Mouse (Mus musculus): ENCODE measurements around the gene Lta. TPM values are rescaled to one million over a fixed set of nuclear protein-coding genes. Genes with fewer than 3 reads are reported as not detected.

Gene Lta
- total and polyA plus RNA-seq, 2 experiments from 2014 or later: 0.47 to 0.85 TPM

DNA sequence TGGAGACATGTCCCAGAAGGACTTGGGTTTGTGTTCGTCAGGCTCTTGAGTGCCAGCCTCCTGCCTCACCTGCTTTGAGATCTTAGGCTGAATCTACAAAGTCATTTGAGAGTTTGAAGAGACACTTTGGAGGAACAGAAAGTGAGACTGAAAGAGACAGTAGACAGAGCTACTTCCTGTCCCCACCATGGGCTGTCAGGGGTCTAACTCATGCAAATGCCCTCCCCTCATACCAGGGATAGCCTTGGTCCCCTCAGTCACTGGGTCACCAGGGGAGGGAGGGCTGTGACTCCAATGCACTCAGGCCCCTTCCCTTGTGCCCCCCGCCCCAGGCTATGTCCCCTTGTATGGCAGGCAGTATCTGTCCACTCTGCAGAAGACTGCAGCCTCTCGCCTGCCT is 31.8 kb downstream of the Lta start:
- Histone ChIP-seq H3K4me3 (ENCODE audit: low read length) (no peak overlapping the region), H3K4me2 (ENCODE audit: low read depth, low read length) (no peak overlapping the region), H3K27me3 (ENCODE audit: insufficient read depth, low read length) (no peaks in the 10 kb centered on the region), H3K9me3 (ENCODE audit: low read length) (no peaks in the 10 kb centered on the region), H3K9ac (replicated peaks; ENCODE audit: low read length) (no peak overlapping the region), H3K4me1 (ENCODE audit: insufficient read depth, low read length) (no peaks in the 10 kb centered on the region), H3K27ac (no peak overlapping the region), H3K36me3 (ENCODE audit: insufficient read depth, low read length) (no peaks in the 10 kb centered on the region)
- WGBS: 81% methylated on average over 3 of the region's 3 CpGs
- TF ChIP-seq CTCF (IDR thresholded peaks at IDR 0.05; ENCODE audit: low read depth): no peak
- DNase-seq (ENCODE audit: low spot score) (no peak), ATAC-seq (no peak)

DNA sequence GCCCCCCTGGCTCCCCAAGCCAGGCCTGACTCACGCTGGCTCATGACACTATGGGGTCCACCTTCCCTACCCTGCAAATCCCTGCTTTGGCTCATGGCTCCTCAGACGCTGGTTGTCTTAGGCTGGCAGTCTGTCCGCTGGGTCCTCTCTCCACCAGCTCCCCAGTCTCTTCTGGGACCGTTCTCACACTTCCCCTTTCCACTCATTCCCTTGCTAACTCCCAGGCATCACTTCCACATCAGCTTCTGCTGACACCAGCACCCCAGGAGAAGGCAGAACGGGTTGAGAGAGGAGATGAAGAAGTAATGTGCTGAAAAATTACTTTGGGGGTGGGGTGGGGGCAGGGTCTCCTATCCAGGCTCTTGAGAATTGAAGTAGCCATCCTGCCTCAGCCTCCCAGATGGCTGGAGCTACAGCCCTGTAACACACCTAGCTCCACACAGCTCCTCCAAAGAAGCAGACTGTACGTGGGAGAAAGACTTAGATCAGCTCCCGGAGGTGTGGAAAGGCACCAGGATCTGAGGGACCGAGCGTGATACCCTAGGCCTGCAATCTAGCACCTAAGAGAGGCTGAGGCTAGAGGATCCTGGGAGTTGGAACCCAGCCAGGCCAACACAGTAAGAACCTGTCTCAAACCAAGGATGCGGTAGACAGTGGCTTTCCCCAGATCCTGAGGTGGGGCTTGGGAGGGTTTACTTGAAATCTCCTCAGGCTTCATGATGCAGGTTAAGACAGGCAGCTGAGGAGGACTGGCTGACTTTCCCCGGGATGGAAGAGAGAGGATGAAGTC is 32.5 kb downstream of the Lta start:
- Histone ChIP-seq H3K9me3 (ENCODE audit: low read length) (no peaks in the 10 kb centered on the region), H3K36me3 (ENCODE audit: insufficient read depth, low read length) (no peaks in the 10 kb centered on the region), H3K4me2 (ENCODE audit: low read depth, low read length) (no peak overlapping the region), H3K9ac (replicated peaks; ENCODE audit: low read length) (no peak overlapping the region), H3K4me3 (ENCODE audit: low read length) (no peak overlapping the region), H3K27ac (no peak overlapping the region), H3K27me3 (ENCODE audit: insufficient read depth, low read length) (no peaks in the 10 kb centered on the region), H3K4me1 (ENCODE audit: insufficient read depth, low read length) (no peaks in the 10 kb centered on the region)
- no peak for TF ChIP-seq CTCF (IDR thresholded peaks at IDR 0.05; ENCODE audit: low read depth)
- WGBS: 69% methylated on average over 11 of the region's 11 CpGs
- ATAC-seq (no peak), DNase-seq (ENCODE audit: low spot score) (no peak)

DNA sequence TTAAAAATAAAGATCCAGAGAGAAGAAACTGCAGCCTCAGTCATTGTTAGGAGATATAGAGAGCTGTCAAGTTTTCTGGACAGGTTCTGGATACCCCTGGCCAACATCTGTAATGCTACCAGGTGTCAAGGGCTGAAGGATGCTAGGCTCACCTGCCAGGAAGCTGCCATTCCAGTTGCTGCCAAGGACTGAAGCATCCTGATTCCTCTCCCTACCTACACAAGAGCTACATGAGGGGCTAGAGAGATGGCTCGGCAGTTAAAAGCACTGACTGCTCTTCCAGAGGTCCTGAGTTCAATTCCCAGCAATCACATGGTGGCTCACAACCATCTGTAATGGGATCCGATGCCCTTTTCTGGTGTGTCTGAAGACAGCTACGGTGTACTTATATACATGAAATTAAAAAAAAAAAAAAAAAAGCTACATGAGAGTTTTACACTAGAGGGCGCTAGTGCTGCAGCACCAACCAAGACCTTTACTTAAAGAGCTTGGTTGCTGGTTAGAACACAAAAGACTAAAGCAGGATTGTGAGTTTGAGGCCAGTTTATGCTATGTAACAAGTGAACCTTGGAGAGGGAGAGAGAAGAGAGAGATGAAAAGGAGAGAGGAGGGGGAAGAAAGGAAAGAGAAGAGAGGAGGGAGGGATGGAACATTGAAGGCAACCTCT is 36.5 kb downstream of the Lta start:
- H3K9ac ChIP-seq (replicated peaks; ENCODE audit: low read length): no peak overlapping the region
- peaks cover 8% of the 10 kb centered on the region; the same call in 1 of the 2 replicates for H3K4me1 ChIP-seq (ENCODE audit: insufficient read depth, low read length)
- H3K9me3 ChIP-seq (ENCODE audit: low read length): no peaks in the 10 kb centered on the region
- DNase-seq (ENCODE audit: low spot score) (peak; percentile 84), ATAC-seq (no peak)
- H3K27me3 ChIP-seq (ENCODE audit: insufficient read depth, low read length): no peaks in the 10 kb centered on the region
- peak; percentile 79 for TF ChIP-seq CTCF (IDR thresholded peaks at IDR 0.05; ENCODE audit: low read depth)
- H3K4me3 ChIP-seq (ENCODE audit: low read length): no peak overlapping the region
- H3K27ac ChIP-seq: no peak overlapping the region
- H3K4me2 ChIP-seq (ENCODE audit: low read depth, low read length): no peak overlapping the region
- H3K36me3 ChIP-seq (ENCODE audit: insufficient read depth, low read length): no peaks in the 10 kb centered on the region
- 14% methylated on average over 4 of the region's 4 CpGs for WGBS

DNA sequence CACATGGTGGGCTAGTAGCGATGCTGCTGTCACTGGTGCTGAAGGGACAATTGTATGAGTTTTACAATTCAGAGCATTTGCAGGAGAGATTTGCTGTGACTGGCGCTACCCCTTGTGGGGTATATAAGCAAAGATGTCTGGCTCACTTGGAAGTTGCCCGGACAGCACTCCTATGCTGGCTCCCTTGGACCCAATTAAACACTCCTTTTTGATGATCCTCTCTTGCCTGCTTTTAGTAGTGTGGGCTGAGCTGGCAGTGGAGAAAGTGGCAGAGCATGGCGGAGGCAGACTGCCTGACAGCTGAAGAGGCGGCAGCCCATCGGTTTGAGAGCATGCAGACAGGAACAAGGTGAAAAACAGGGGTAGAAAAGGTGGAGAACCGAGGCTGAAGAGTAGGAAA is 37.4 kb downstream of the Lta start:
- WGBS: 86% methylated on average over 7 of the region's 7 CpGs
- Histone ChIP-seq H3K36me3 (ENCODE audit: insufficient read depth, low read length) (no peaks in the 10 kb centered on the region), H3K9ac (replicated peaks; ENCODE audit: low read length) (no peak overlapping the region), H3K27ac (no peak overlapping the region), H3K9me3 (ENCODE audit: low read length) (no peaks in the 10 kb centered on the region), H3K4me3 (ENCODE audit: low read length) (no peak overlapping the region), H3K4me2 (ENCODE audit: low read depth, low read length) (no peak overlapping the region), H3K4me1 (ENCODE audit: insufficient read depth, low read length) (peaks cover 8% of the 10 kb centered on the region; the same call in 1 of the 2 replicates), H3K27me3 (ENCODE audit: insufficient read depth, low read length) (no peaks in the 10 kb centered on the region)
- TF ChIP-seq CTCF (IDR thresholded peaks at IDR 0.05; ENCODE audit: low read depth): no peak
- ATAC-seq (no peak), DNase-seq (ENCODE audit: low spot score) (no peak)

DNA sequence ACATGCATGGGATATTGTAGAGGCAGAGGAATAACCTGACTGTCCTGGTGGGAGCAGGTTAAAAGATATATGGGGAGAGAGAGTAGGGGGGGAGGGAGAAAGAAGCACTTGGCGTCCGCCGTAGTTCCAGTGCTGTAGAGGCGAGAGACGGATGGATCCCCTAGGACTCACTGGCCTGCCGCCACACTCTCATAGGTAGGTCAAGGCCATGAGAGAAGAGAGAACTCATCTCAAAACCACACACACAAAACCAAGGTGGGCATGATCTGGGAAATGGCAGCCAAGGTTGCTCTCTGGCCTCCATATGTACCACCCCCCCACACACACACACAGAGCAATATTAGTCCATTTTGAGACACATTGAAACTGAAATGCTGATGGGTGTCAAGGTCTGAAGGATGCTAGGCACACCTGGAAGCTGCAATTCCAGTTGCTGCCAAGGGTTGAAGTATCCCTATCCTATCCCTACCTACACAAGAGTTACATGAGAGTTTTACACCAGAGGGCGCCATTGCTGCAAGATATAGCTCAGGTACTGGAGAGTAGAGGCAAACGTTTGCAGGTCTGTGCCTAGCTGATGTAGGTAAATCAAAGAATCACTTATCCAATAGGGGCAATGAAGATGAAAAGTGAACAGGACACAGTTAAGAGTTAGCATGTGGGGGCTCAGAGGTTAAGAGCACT is 38.7 kb downstream of the Lta start:
- peak overlapping the region; percentile 63 for H3K4me2 ChIP-seq (ENCODE audit: low read depth, low read length)
- H3K27me3 ChIP-seq (ENCODE audit: insufficient read depth, low read length): no peaks in the 10 kb centered on the region
- H3K27ac ChIP-seq: peak overlapping the region; percentile 99
- 68% methylated on average over 8 of the region's 8 CpGs for WGBS
- H3K9me3 ChIP-seq (ENCODE audit: low read length): no peaks in the 10 kb centered on the region
- peaks cover 11% of the 10 kb centered on the region; the same call in 1 of the 2 replicates for H3K4me1 ChIP-seq (ENCODE audit: insufficient read depth, low read length)
- no peak overlapping the region for H3K9ac ChIP-seq (replicated peaks; ENCODE audit: low read length)
- peak; percentile 89 for DNase-seq (ENCODE audit: low spot score)
- H3K36me3 ChIP-seq (ENCODE audit: insufficient read depth, low read length): peaks cover 6% of the 10 kb centered on the region
- ATAC-seq: no peak
- TF ChIP-seq CTCF (IDR thresholded peaks at IDR 0.05; ENCODE audit: low read depth): peak; percentile 81
- H3K4me3 ChIP-seq (ENCODE audit: low read length): peak overlapping the region; percentile 100; the same call in 1 of the 2 replicates

DNA sequence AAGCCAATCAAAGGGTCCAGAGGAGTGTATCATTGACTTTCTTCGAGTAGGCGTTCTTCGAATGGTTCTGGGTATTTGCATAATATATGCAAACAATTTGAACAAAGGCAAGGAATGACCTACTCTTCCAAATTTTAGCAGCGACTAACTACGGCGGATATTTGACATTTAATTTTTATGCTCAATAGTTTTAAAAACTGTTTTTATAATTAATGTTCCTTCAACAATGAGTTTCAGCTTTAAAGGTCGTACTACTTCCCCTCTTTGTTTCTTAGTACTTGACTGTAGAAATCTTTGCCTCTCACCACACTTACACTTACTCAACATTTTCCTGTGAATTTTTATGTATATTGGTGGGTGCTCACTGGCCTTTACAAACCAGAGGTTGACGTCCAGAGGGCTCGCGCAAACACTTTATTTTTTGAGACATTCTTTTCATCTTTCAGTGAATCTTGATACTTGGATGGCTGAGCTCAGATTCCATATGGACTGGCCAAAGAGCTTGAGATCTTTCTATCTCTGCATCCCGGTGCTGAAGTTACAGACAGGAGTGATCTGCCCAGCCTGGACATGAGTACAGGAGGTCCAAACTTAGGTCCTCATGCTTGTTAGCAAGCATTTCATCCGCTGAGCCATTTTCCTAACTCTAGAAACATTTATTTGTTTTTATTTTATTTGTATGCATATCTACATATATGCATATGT is 39.5 kb downstream of the Lta start:
- H3K4me3 ChIP-seq (ENCODE audit: low read length): peak overlapping the region; percentile 100
- H3K4me2 ChIP-seq (ENCODE audit: low read depth, low read length): peak overlapping the region; percentile 63
- H3K9ac ChIP-seq (replicated peaks; ENCODE audit: low read length): peak overlapping the region; percentile 48; the same call in 1 of the 2 replicates
- no peak for TF ChIP-seq CTCF (IDR thresholded peaks at IDR 0.05; ENCODE audit: low read depth)
- H3K27ac ChIP-seq: peak overlapping the region; percentile 99
- no peaks in the 10 kb centered on the region for H3K9me3 ChIP-seq (ENCODE audit: low read length)
- H3K4me1 ChIP-seq (ENCODE audit: insufficient read depth, low read length): peaks cover 11% of the 10 kb centered on the region; the same call in 1 of the 2 replicates
- ATAC-seq (no peak), DNase-seq (ENCODE audit: low spot score) (no peak)
- 20% methylated on average over 12 of the region's 12 CpGs for WGBS
- peaks cover 15% of the 10 kb centered on the region for H3K36me3 ChIP-seq (ENCODE audit: insufficient read depth, low read length)
- H3K27me3 ChIP-seq (ENCODE audit: insufficient read depth, low read length): no peaks in the 10 kb centered on the region
